Mouse (Mus musculus) MEL (cell line): ENCODE results near the gene Cntnap2. TPM values are rescaled to one million over a fixed set of nuclear protein-coding genes. Genes with fewer than 3 reads are reported as not detected.

Experiments
- DNase-seq: peaks from one replicate; pipeline ENCODE4 v3.0.0; 2011; ENCODE audit warnings: low read depth, low spot score
- H3K27ac ChIP-seq: 2 replicates; pipeline ENCODE4 v1.5.1; 2012; ENCODE audit warnings: low read depth, mild to moderate bottlenecking, control low read depth, low read length, moderate library complexity; ENCODE audit not compliant: control insufficient read depth
- H3K27me3 ChIP-seq, 2 experiments: fragments of 150-350 bp in 1 of 2; sonication (generic) in 1 of 2; 2 replicates each; pipeline ENCODE4 v1.6.1; 2012; ENCODE audit warnings: low read length in 2 of 2, mild to moderate bottlenecking in 2 of 2, improper control_type of control experiment in 1 of 2, moderate library complexity in 1 of 2; ENCODE audit not compliant: insufficient read depth in 2 of 2, control insufficient read depth in 1 of 2
- H3K36me3 ChIP-seq, 2 experiments: 2 replicates each; pipeline ENCODE4 v1.6.1; 2012 to 2014; ENCODE audit warnings: low read length in 2 of 2, improper control_type of control experiment in 1 of 2, inconsistent platforms in 1 of 2, mild to moderate bottlenecking in 1 of 2; ENCODE audit not compliant: insufficient read depth in 2 of 2, control insufficient read depth in 1 of 2
- H3K4me1 ChIP-seq, 2 experiments: fragments of 150-350 bp in 1 of 2; sonication (generic) in 1 of 2; 2 replicates each; pipeline ENCODE4 v1.6.1; 2012; ENCODE audit warnings: low read length in 2 of 2, improper control_type of control experiment in 1 of 2, mild to moderate bottlenecking in 1 of 2; ENCODE audit not compliant: insufficient read depth in 2 of 2, control insufficient read depth in 1 of 2
- H3K4me3 ChIP-seq, 2 experiments: fragments of 150-350 bp in 1 of 2; sonication (generic) in 1 of 2; 2 replicates each; pipeline ENCODE4 v1.5.1; 2012; ENCODE audit warnings: low read depth in 2 of 2, low read length in 2 of 2, mild to moderate bottlenecking in 2 of 2, moderate library complexity in 2 of 2, control low read depth in 1 of 2, improper control_type of control experiment in 1 of 2; ENCODE audit not compliant: control insufficient read depth in 1 of 2, insufficient read depth in 1 of 2
- H3K79me2 ChIP-seq: 2 replicates; pipeline ENCODE4 v1.6.1; 2012; ENCODE audit warnings: mild to moderate bottlenecking, low read length, moderate library complexity; ENCODE audit not compliant: control insufficient read depth, poor library complexity, insufficient read depth
- H3K9ac ChIP-seq: 2 replicates; pipeline ENCODE4 v1.6.1; 2012; ENCODE audit warnings: low read depth, mild to moderate bottlenecking, control low read depth, low read length, moderate library complexity; ENCODE audit not compliant: control insufficient read depth, poor library complexity, severe bottlenecking
- H3K9me3 ChIP-seq: fragments of 150-350 bp; sonication (generic); replicated peaks from 2 replicates; pipeline ENCODE4 v1.6.1; 2012; ENCODE audit warnings: mild to moderate bottlenecking, low read length, improper control_type of control experiment, moderate library complexity; ENCODE audit not compliant: insufficient read depth
- CHD2 ChIP-seq: IDR thresholded peaks from 2 replicates; pipeline ENCODE4 v1.6.1; 2011; ENCODE audit warnings: low read length, improper control_type of control experiment
- EP300 ChIP-seq, 2 experiments: IDR thresholded peaks; 2 replicates each; pipeline ENCODE4 v1.6.1; 2011; ENCODE audit warnings: improper control_type of control experiment in 2 of 2, low read length in 2 of 2, low read depth in 1 of 2, mild to moderate bottlenecking in 1 of 2
- HCFC1 ChIP-seq: IDR thresholded peaks from 2 replicates; pipeline ENCODE4 v1.6.1; 2012; ENCODE audit warnings: low read depth, mild to moderate bottlenecking, inconsistent platforms, low read length, improper control_type of control experiment, moderate library complexity
- JUND ChIP-seq: IDR thresholded peaks from 2 replicates; pipeline ENCODE4 v1.6.1; 2011; ENCODE audit warnings: low read depth, mild to moderate bottlenecking, improper control_type of control experiment, low read length
- MAX ChIP-seq: IDR thresholded peaks from 2 replicates; pipeline ENCODE4 v1.6.1; 2011; ENCODE audit warnings: low read length, improper control_type of control experiment
- MXI1 ChIP-seq: IDR thresholded peaks from 2 replicates; pipeline ENCODE4 v1.6.1; 2011; ENCODE audit warnings: mild to moderate bottlenecking, low read depth, low read length, improper control_type of control experiment
- MYB ChIP-seq: IDR thresholded peaks from 2 replicates; pipeline ENCODE4 v1.6.1; 2011; ENCODE audit warnings: mild to moderate bottlenecking, low read depth, low read length, improper control_type of control experiment
- MYC ChIP-seq: IDR thresholded peaks from 2 replicates; pipeline ENCODE4 v1.6.1; 2011; ENCODE audit warnings: low read depth, mild to moderate bottlenecking, low read length, improper control_type of control experiment, moderate library complexity
- NELFE ChIP-seq: IDR thresholded peaks from 2 replicates; pipeline ENCODE4 v1.6.1; 2011; ENCODE audit warnings: low read depth, low read length, improper control_type of control experiment
- NRF1 ChIP-seq: IDR thresholded peaks from 2 replicates; pipeline ENCODE4 v1.6.1; 2014; ENCODE audit warnings: low read depth, mild to moderate bottlenecking, inconsistent platforms, low read length, improper control_type of control experiment, moderate library complexity; ENCODE audit not compliant: poor library complexity, insufficient read depth, severe bottlenecking
- POLR2A ChIP-seq, 2 experiments: IDR thresholded peaks; 2 replicates each; pipeline ENCODE4 v1.6.1; 2011 to 2012; ENCODE audit warnings: low read length in 2 of 2, mild to moderate bottlenecking in 2 of 2, control low read depth in 1 of 2, improper control_type of control experiment in 1 of 2, low read depth in 1 of 2, moderate library complexity in 1 of 2; ENCODE audit not compliant: control insufficient read depth in 1 of 2, insufficient read depth in 1 of 2, poor library complexity in 1 of 2
- POLR2AphosphoS2 ChIP-seq: IDR thresholded peaks from 2 replicates; pipeline ENCODE4 v1.6.1; 2011; ENCODE audit warnings: low read length, improper control_type of control experiment
- SMC3 ChIP-seq: IDR thresholded peaks from 2 replicates; pipeline ENCODE4 v1.6.1; 2011; ENCODE audit warnings: low read depth, low read length, improper control_type of control experiment
- TAL1 ChIP-seq: IDR thresholded peaks from 2 replicates; pipeline ENCODE4 v1.6.1; 2012; ENCODE audit warnings: mild to moderate bottlenecking, inconsistent platforms, low read length, moderate library complexity, mixed read lengths
- USF1 ChIP-seq: IDR thresholded peaks from 2 replicates; pipeline ENCODE4 v1.6.1; 2014; ENCODE audit warnings: low read depth, mild to moderate bottlenecking, inconsistent platforms, low read length, improper control_type of control experiment, moderate library complexity
- USF2 ChIP-seq, 2 experiments: IDR thresholded peaks; 2 replicates each; pipeline ENCODE4 v1.6.1; 2011 to 2012; ENCODE audit warnings: improper control_type of control experiment in 2 of 2, low read length in 2 of 2, borderline replicate concordance in 1 of 2, inconsistent platforms in 1 of 2, low read depth in 1 of 2, mild to moderate bottlenecking in 1 of 2; ENCODE audit not compliant: insufficient read depth in 1 of 2
- ZKSCAN1 ChIP-seq: IDR thresholded peaks from 2 replicates; pipeline ENCODE4 v1.6.1; 2012; ENCODE audit warnings: low read depth, mild to moderate bottlenecking, inconsistent platforms, low read length, improper control_type of control experiment, moderate library complexity
- ZMIZ1 ChIP-seq: IDR thresholded peaks from 2 replicates; pipeline ENCODE4 v1.6.1; 2012; ENCODE audit warnings: low read depth, mild to moderate bottlenecking, inconsistent platforms, low read length, improper control_type of control experiment, moderate library complexity
- polyA plus RNA-seq, 2 experiments: library from polyadenylated mRNA; stranded (reverse) in 1 of 2; unstranded in 1 of 2; fragments of >175 nt in 1 of 2; fragments of >200 nt in 1 of 2; gene quantifications; 2 replicates each; pipeline versions ENCODE4 v1.2.1 to v1.2.4; 2012; ENCODE audit warnings: low replicate concordance in 2 of 2, low read depth in 1 of 2; ENCODE audit not compliant: insufficient read length in 2 of 2, insufficient read depth in 1 of 2, missing spikeins in 1 of 2
- total RNA-seq: library from RNA; depleted of rRNA; stranded (reverse); fragments of 300-350 nt; gene quantifications from 2 replicates; pipeline ENCODE4 v1.2.3, GENCODE M21; 2012

The Cntnap2 gene
- total and polyA plus RNA-seq, 3 experiments: 0.01 TPM; not detected in 2

DNA sequence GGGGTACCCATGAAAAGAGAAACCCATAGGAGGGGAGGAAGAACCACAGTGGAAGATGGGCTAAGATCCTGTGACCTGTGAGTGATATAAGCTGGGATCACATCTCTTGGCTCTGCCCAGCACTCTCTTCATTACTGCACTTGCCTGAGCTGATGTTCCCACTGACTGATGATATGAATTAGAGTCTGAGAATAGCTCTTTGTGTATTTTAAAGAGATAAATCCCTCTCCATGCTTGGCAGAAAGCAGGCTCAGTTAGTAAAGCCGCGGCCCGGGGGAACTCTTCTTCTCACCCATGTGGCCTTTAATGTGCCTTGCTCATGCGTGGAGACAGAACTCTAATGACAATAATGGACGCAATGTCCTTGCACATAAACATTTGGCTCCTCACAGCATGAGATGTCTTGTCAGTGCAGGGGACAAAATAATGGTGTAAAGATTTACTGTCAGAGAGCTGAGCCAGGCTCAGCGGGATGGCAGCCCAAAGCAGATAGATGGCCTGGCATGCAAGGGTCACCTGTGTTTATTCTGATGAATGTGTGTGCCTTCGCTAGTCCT, 485.2 kb downstream of the Cntnap2 start:
- Histone ChIP-seq H3K27ac (no peak overlapping the region), H3K4me3 (no peak overlapping the region), H3K4me1 (no peaks in the 10 kb centered on the region), H3K79me2 (no peaks in the 10 kb centered on the region), H3K27me3 (no peaks in the 10 kb centered on the region), H3K9me3 (no peaks in the 10 kb centered on the region), H3K36me3 (no peaks in the 10 kb centered on the region), H3K9ac (no peak overlapping the region)
- DNase-seq: no peak
- TF ChIP-seq MYC: no peak
- no peak for TF ChIP-seq POLR2A (IDR thresholded peaks at IDR 0.05; ENCODE audit: control insufficient read depth in 1 of 2, insufficient read depth in 1 of 2, low read depth in 1 of 2, low read length in 2 of 2, poor library complexity in 1 of 2)
- no peak for TF ChIP-seq USF2 (IDR thresholded peaks at IDR 0.05; ENCODE audit: borderline replicate concordance in 1 of 2, insufficient read depth in 1 of 2, low read depth in 1 of 2, low read length in 2 of 2)
- no peak for TF ChIP-seq MXI1
- no peak for TF ChIP-seq ZKSCAN1
- TF ChIP-seq ZMIZ1: no peak
- no peak for TF ChIP-seq NRF1
- TF ChIP-seq NELFE: no peak
- no peak for TF ChIP-seq CHD2
- TF ChIP-seq MYB: no peak

DNA sequence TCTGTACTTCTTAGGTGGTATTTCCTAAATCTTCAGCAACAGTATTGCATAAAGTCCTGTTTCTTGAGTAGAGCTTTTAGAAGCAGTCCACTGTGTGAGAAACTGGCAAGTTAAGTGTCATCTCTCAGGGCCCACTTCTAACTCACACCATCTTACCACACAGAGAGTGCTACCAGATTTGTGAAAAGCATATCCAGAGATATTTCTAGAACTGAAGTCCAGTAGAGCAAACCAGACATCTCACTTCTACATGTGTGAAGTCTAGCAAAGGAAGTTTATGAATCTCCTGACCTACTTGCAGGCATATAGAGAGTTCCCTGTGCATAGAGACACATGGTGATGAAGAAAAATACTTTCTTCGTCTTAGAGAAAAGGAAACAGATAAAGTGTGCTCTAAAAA, 500.6 kb downstream of the Cntnap2 start:
- Histone ChIP-seq H3K9me3 (no peaks in the 10 kb centered on the region), H3K4me3 (no peak overlapping the region), H3K36me3 (no peaks in the 10 kb centered on the region), H3K79me2 (no peaks in the 10 kb centered on the region), H3K27me3 (no peaks in the 10 kb centered on the region), H3K9ac (no peak overlapping the region), H3K4me1 (no peaks in the 10 kb centered on the region), H3K27ac (no peak overlapping the region)
- no peak for TF ChIP-seq JUND
- no peak for TF ChIP-seq MAX
- TF ChIP-seq HCFC1: no peak
- no peak for TF ChIP-seq ZKSCAN1
- no peak for TF ChIP-seq SMC3
- TF ChIP-seq TAL1: no peak
- no peak for TF ChIP-seq EP300 (IDR thresholded peaks at IDR 0.05; ENCODE audit: low read depth in 1 of 2, low read length in 2 of 2)
- no peak for TF ChIP-seq USF1
- no peak for TF ChIP-seq POLR2AphosphoS2
- DNase-seq: no peak
